Mouse (Mus musculus): ENCODE measurements at regions not wholly inside any gene's neighbourhood (a gene's known extent, or its start where the extent isn't known, plus 50 kb on each side); places are given as distances from the start of the nearest gene placed in this dataset.
"Not testable (repeated sequence)": the region's sequence is repeated elsewhere in the genome, so short reads cannot be mapped to it uniquely, and the experiment has no call there.

DNA sequence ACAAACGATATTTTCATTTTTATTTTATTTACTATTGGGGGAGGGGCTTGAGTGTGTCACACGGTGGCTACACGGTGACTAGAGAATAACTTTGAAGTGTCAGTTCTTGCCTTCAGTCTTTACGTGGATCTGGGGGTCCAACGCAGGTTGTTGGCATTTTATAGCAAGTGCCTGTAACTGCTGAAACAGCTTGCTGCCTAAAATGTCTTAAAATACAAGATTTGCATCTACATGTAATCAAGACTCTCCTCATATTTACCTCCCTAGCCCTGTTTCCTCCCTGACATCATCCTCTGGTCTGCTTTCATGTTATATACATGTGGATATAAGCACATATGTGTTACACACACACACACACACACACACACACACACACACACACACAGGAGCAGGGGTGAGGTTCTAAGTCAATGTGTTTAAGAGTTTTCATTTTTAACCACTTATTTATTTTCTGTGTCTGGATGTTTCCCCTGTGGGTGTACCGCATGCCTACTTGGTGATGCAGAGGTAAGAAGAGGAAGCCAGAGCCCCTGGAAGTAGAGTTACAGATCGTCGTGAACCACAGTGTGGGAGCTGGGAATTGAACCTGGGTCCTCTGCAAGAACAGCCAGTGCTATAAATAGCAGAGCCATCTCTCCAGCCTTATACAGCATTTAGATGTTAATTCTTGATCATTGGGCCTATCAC lies 119.5 kb upstream of the Cpsf6 start:
- DNase-seq (ENCODE audit: low read depth, low spot score): no peak

DNA sequence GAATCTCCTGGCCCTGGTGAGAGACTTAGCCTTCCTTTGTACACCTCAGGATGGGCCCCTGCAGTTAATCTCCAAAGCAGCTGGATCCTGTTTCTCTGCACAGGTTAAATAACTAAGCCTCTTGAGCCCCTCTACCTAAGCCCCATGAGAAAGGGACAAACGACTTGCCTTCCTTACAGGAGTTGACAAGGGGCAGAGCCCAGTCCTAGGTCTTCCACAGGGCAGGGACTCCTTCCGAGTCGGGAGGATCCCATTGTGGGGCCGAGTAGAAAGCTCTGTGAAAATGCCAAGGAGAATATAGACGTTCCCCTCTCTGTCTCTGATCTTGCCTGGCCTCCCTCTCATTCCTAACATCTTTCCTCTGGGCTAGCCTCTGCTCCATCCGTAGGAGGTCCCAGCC lies 118.7 kb upstream of the Cpsf6 start:
- no peak for DNase-seq (ENCODE audit: low read depth, low spot score)

DNA sequence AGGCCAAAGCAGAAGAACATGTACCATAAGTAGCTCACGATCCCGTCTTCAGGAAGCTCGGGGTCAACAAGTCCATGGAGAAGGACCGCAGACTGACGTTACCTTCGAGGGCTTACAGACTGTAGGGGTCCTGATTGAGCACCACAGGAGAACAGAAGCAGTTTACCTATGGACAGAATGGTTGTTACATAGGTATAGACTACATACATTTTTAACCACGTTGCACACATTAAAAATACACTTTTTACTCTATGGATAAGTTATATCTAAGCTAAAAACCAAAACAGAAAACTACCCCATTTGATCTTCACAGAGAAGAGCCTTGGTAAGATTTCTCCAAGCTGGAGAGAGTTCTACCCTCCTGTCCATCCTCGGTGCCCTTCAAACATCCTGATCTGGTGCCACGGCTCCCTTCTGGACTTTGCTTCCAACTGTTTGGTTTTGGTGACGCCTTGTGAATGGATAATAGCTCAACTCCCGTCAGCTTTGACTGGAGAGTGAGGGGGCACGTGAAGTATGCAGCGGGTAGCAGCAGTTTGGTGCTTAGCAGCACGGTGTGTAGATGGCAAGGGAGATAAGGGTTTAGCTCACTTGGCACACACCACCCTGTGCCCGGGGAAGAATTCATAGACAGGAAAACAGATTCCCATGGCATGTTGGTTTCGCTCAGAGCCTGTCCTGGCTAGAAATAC lies 117.9 kb upstream of the Cpsf6 start:
- DNase-seq (ENCODE audit: low read depth, low spot score): no peak

DNA sequence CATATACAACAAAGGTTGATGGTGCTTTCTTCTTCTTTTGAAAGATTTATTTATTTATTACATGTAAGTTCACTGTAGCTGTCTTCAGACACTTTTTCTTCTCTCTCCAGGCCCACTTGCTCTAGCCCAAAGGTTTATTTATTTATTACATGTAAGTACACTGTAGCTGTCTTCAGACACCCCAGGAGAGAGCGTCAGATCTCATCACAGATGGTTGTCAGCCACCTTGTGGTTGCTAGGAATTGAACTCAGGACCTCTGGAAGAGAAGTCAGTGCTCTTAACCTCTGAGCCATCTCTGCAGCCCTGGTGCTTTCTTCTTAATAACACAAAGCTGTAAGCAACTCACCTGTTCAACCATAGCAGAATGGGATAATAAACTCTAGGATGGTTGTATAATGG lies 117.3 kb upstream of the Cpsf6 start:
- DNase-seq (ENCODE audit: low read depth, low spot score): not testable (repeated sequence)

DNA sequence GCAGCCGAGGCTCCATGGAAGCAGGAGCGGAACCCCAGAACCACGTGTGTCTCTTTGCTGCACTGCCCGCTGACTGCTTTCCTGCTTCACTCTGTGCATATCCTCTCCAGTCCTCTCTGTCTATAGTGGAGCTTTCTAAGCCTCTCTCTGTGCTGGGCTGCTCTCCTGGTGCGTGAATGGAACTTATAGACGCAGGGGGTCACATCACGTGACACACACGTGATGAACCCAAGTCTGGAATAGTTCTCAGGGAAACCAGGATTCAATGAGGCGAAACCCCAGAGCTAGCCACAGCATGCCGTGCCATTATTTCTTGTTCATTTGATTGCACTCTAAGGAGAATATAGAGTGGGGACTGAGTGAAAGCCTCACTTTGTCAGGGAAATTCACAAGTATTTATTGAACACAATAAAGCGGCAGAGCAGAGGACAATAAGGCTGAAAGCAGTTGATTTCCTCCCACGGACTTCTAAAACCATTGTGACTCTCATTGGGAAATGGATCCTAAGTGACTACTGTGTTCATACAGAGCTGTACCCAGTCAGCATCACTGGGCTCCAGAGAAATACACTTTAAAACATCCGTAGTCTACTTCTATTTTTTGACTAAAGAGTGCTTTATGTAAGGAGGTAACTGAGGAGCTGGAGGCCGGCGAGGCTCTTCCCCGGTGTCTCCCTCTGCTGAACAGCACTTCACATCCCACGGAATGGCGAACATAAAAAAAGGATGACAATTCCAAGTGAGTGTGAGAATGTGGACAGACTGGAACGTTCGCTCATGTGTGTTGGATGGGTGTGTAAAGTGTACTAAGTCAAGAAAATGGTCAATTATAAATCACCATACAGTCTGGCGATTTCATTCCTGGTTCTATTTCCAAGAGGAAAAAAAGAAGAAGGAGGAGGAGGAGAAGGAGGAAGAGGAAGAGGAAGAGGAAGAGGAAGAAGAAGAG lies 116.5 kb upstream of the Cpsf6 start:
- DNase-seq (ENCODE audit: low read depth, low spot score): peak; percentile 72

DNA sequence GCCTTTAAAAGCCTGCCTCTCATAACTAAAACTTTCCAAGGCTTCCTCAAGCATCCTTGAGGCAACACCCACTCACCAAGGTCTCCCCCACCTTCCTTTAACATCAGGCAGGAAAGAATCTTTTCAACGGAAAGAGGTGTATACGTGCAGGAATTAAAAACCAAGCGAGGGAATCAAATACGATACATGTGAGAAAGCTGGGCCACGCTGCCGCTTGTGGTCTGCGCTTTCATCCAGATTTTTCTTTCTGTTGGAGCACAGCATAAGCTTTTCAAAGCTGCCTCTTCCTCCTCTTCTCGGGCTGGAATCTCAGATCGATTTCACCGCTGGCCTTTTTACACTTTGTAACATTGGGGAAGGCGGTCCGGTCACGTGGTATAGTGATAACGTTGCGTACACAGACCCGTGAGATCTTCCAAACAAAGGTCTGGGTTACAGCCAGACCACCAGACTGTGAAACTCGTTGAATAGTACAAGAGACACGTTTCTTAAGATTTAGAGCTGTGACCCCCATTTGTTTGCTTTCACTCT lies 114.4 kb upstream of the Cpsf6 start:
- no peak for DNase-seq (ENCODE audit: low read depth, low spot score)

DNA sequence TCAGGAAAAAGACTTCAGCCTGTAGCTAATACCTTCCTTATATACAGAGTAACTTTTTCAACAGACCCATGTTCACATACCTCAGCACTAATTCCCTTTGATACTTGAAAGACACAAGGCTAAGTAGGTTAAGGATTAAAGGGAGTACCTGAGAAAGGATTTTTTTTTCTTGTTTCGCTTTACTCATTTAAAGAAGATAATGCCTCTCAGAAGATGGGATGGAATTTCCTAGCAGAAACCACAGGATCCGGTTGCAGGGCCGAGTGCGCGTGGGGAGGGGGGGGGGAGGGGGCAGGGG lies 114.0 kb upstream of the Cpsf6 start:
- DNase-seq (ENCODE audit: low read depth, low spot score): no peak

DNA sequence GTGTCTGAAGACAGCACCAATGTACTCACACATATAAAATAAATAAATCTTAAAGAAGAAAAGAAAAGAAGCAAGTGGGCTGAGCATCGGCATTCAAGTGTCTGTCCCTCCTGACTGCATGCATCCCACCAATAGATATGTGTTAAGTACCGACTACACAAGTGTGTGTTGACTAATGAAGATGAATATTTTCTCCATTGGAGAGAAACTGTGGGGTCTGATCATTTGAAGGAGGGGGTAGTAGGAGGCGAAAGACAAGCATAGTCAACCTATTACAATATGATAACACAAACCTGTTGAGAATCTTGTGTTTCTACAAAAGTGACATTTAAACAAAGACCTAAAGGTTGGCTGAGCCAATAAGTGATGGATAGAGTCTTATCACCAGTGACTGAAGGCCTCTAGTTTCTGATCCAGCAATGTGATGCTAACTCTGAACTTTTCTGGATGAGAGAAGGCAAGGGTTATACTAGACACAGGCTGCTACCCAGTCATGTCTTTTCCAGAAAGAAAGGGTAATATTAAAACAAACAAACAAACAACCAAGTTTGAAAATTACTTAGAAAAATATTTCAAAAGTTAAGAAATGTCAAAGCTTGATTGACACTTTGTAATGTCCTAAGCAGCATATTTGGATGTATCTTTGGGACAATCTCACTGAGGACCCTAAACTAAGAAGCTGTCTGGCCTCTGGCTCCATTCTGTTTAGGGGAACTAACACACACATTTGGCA lies 113.4 kb upstream of the Cpsf6 start:
- DNase-seq (ENCODE audit: low read depth, low spot score): no peak

DNA sequence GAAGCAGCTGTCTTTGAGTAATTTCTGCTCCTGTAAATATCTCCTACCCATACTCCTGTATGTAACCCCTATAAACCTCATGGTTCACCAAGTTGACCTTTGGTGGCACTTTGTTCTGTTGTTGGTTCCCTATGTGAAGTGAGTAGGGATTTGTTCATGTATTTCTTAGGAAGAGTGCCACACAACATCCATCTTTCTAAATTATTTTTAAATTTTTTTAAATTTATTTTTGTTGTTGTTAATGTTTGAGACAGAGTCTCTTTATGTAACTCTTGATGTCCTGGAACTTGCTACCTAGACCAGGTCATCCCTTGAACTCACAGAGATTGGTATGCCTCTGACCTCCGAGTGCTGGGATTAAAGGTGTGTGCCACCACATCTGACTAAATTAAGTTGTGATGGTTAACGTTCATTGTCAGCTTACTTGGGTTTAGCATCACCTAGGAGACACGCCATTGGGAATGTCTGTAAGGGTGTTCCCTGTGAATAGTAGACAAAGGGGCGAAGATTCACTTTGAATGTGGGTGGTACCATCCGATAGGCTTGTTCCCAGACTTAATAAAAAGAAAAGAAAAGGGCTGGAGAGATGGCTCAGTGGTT lies 112.7 kb upstream of the Cpsf6 start:
- DNase-seq (ENCODE audit: low read depth, low spot score): peak; percentile 23

DNA sequence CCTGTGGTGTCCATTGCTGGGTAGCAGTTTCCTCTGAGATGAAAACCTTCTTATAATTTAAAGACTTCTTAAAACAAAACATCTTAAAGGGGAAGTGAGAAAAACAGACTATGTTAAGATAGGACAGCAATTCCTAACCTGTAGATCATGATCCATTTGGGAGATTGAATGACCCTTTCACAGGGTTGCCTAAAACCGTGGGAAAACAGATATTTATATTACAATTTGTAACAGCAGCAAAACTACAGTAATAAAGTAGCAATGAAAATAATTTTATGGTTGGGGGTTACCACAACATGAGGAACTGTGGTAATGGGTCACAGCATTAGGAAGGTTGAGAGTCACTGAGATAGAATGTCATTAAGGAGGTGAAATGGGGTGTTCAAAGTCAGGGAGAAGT lies 111.9 kb upstream of the Cpsf6 start:
- DNase-seq (ENCODE audit: low read depth, low spot score): no peak

DNA sequence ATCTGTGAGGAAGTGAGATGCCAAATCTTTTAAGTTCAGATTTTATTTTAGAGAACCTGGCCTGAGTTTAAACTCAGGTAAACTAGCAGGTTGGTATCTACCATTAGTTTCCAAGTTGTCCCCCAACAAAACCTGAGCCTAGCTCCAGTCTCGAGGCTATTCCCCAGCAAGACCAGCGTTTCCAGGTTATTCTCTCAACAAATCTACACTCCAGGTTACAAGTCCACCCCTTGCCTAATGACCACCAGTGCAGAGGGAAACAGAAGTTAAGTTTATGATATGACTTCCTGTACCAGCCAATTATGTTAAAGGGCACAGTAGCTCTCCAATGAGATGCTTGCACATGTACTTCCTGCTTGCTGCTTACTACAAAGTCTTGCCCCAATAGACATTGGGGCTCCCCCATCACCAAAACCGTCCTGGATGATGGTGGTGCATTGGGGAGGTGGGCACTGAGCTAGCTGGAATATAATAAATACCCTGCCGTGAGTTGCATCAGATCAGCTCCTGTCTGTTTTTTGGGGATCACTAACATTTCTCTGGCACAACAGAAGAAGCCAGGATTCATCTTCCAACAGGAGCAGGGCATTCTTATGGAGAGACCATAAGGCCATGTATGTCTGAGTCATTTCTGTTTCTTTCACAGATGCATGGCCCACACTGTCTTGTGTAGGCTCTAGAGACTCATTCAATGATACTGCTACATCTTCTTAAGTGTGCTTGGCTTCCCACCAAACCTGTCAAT lies 111.2 kb upstream of the Cpsf6 start:
- no peak for DNase-seq (ENCODE audit: low read depth, low spot score)

DNA sequence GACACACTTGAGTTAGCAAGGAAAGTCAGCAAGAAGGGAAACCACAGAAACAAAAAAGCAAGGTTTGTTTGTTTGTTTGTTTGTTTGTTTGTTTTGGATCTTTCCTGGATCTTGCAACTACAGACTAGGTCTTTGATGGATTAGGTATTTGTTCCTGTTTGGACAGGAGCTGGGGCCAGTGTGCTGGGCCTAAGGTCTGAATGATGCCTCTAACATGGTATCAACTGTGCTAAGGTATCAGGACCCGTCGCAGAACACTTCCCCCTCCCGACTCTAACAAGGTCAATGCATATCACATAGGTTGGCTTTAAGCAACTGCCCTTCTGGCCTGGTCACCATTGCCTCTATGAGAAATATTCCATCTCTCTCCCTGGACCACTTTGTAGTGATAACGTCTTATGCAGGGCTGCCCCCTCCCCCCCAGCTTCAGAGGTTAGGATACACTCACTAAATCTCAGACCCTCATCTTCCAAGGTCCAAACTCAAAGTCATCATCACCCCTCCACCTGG lies 103.3 kb upstream of the Cpsf6 start:
- DNase-seq (ENCODE audit: low read depth, low spot score): no peak

DNA sequence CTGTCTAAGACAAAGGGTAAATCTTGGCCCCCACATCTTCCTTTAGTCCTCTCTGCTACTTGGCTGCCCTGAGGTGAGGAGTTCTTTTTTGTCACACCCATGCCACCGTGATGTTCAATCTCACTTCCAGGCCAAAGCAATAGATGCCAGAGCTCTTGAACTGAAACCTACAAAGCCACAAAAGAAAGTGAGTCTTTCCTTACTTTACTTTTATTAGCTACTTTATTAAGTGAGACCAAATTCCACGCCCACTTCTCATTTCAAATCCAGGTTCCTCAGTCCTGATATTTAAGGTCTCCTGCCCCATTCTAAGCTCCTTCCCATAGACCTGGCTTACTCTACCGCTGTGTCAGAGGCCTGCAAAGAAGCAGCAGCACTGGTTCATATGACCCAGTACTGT lies 102.5 kb upstream of the Cpsf6 start:
- no peak for DNase-seq (ENCODE audit: low read depth, low spot score)

DNA sequence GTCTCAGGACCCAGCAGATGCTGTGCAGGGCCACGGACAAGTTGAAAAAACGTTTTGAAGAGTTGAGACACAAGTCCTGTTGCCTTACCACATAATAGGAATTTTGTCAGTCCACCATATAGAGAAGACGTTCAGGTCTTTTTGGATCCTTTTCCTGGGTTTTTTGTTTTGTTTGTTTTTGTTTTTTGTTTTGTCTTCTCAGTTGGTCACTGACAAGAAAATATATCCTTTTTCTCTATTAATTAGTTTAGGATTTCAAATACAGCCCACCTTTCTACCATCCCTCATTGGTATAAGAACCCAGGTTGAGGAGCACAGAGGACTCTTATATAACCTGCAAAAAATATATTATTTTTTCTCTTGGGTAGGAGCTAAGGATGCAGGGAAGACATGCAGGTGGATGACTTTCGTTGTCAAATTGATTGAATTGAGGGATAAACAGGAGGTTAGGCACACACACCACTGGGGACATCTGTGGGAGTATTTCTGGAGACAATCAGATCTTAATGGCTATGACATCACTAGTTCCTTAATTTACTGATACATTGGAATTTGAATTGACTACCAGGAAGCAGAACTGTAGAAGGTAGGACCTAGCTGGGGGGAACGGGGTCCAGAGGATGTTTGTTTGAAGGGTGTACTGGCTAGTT lies 101.7 kb upstream of the Cpsf6 start:
- no peak for DNase-seq (ENCODE audit: low read depth, low spot score)

DNA sequence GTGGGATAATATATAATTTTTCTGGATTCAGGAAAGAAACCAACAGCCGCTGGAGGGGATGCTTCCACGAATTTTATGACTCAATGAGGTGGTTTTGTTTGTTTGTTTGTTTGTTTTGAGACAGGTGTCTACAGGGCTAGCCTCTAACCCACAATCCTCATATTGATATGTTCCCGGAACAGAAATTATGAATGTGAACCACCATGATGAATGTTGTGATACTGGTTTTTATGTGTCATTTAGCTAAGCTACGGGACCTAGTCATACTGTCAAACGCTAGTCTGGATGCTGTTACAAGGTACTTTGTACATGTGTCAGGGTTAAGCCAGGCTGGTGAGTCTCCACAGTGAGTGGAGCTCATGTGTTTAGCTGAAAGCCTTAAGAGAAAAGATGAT lies 100.6 kb upstream of the Cpsf6 start:
- no peak for DNase-seq (ENCODE audit: low read depth, low spot score)

DNA sequence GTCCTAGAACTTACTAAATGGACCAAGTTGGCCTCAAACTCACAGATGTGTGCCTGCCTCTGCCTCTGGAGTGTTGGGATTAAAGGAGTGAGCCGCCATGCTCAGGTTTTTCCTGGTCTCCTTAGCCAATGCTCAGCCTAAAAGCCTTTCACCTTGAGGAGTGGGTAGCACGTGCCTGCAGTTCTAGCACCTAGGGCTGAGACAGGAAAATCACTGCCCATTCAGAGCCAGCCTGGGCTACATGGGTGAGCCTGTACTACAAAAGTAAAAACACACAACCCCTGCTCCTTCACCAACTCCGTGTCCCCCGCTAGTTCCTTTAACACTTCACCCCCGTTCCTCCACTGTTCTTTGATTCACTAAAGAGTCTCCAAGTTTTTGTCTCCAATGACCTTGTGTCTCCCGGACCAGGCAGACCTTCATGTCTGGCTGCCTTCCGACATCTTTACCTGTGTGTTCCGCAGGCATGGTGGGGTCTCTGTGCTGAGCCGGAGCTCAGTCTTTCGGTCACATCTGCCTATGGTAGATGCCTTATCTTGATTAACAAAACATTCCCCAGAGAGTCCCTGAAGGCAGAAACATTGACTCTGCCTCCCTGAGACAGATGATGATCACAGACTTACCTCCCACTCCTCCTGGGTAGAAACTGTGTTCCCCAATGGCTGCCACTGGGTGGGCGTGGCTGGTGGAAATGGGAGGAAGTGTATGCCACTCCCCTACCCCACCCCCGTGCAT lies 100.1 kb upstream of the Cpsf6 start:
- DNase-seq (ENCODE audit: low read depth, low spot score): no peak

DNA sequence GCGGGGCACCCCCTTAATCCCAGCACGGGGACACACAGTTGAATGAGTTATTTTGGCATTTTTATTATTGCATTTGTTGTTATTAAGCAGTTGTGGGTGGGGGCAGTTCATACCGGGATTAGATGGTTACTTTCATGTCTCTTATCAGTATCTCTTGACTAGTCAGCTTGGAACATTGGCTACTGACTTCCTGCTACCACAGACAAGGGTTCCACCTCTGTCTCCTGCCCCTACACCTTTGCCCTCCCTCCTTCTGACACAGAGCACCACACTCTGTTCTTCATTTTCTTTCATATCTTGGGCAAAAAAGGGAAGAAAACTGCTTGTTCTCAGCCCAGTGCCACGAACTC lies 99.1 kb upstream of the Cpsf6 start:
- DNase-seq (ENCODE audit: low read depth, low spot score): no peak

DNA sequence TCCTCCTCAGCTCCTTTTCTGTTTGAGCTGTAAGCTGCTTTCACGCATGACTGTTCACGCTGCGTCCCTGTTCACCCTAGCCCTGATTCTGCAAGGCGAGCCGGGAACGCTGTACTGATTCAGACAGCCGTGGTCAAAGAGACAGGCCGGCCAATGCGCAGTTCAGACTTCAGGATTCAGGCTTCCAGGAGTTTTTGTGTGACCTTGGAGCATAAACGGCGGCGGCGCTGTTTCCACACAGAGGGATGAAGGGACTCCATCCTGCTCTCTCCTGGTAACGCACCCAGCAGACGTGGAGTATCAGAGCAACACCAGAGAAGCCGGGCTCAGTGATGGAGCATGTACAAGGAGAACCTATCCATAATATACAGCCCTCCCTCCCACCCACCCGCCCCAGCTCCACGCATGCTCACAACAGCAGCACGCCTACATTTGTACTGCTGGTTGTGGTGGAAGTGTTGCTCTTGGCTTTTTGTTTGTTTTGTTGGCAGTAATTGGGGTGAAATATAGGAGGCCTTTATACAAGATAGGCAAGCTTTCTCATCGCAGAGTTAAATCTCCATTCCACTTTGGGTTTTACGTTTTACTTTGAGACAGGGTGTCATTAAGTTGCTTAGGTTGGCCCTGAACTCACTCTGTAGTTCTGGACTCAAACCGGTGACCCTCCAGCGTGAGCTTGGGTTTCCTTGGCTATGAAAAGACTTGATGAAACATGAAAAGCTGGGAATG lies 98.6 kb upstream of the Cpsf6 start:
- DNase-seq (ENCODE audit: low read depth, low spot score): peak; percentile 44

Measured in ZHBTc4 (cell line).